Mouse (Mus musculus): Measurements from ENCODE around the gene Fancc. TPM values are rescaled to one million over a fixed set of nuclear protein-coding genes. Genes with fewer than 3 reads are reported as not detected.

The Fancc gene
- polyA plus RNA-seq (2012; rRNA removed), result 26.7 and 29.2 TPM in 2 replicates

GRCm38 (mm10) chr13:63496646-63497582, at the start of gene Fancc:
Gene Fancc (minus strand): TSS chr13:63497278.
- no peak for DNase-seq (ENCODE audit: low spot score)

GRCm38 (mm10) chr13:63545291-63545690, 48.2 kb upstream of the Fancc start:
- no peak for DNase-seq (ENCODE audit: low spot score)

- no peak for DNase-seq (ENCODE audit: low spot score)
Measured at GRCm38 (mm10) chr13:63544967-63545253, 47.8 kb upstream of the Fancc start.

DNA sequence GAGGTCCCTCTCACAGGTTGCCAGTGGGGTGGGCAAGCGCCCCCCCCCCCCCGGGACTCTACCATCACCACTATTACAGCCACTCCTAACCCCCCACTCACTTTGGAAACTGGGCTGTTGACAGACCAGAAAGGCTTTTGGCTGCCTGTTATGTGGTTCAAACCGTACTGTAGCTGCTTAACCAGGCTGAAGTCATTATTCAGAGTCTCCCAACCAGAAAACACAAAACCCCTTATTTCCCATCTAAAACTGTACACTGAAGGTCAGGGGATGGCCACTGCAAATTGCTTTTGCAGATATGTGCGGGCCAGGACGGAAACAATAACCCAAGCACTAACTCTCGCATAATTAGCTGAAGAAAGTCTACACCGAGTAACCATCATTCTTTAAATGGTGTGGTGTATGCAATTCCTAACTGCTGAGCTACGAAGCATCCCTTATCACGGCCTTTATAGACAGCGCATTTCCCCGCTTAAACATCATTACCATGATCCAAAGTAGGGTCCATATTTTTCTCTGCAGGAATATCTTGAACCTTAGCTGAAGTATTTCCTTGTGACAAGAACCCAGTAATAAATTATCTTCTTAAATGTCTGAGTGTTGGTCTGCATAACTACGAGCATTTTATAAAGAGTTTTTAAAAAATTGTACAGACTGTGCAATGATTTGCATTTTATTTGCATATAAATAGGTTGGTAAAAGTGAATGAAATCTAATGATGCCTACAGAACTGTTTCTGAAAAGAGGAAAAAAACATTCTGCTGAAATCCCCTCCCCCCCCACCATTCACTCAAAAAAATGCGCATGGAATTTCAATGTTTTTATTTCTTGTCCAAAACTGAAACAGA, 47.3 kb upstream of the Fancc start:
- DNase-seq (ENCODE audit: low spot score), result no peak

DNA sequence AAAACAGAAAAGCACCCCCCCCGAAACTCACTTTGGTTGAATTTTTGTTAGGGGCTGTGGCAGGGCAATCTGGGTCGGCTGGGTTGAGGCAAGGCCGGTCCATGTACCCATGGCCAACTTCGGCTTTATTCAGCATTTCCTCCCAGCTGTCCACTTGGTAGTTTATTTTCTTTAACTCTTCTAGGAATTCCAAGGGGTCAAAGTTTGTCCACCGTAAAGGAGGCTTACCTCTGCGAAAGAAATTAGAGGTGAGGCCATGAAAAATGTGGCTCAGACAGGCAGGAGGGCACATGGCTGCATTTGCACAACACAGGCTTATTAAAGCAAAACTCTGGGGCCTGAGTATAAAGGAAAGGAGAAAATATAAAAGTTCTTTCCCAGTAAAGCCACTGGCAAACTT, 46.4 kb upstream of the Fancc start:
- DNase-seq (ENCODE audit: low spot score), result no peak

DNA sequence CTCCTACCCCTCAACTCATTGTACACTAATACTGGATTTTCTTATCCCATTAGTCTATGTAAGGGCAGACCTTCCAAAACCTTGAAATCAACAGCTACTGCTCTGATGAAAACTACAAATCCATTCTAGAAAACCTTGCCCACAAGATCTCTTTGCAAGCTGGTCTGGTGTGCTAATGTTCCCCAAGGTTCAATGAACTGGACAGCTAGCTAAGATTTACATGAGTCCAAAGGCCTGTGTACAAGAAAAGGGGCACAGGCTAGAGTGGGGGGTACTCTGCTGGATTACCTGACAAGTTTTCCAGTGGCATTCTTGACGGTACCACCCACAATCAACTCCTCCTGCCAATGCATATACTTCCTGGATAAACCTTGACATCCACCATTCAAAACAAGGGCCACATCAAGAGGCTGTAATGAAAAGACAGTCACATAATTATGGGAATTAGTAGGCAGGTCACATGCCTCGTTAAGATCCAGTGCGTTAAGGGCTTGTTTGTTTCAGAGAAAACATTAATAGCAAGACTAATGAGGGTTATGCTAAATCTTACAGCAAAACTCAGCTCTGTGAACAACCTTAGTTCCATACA, 45.8 kb upstream of the Fancc start:
- DNase-seq (ENCODE audit: low spot score), result no peak

GRCm38 (mm10) chr13:63541510-63541909, 44.4 kb upstream of the Fancc start:
- no peak for DNase-seq (ENCODE audit: low spot score)

- no peak for DNase-seq (ENCODE audit: low spot score)
Measured at GRCm38 (mm10) chr13:63540584-63540983, 43.5 kb upstream of the Fancc start.

DNA sequence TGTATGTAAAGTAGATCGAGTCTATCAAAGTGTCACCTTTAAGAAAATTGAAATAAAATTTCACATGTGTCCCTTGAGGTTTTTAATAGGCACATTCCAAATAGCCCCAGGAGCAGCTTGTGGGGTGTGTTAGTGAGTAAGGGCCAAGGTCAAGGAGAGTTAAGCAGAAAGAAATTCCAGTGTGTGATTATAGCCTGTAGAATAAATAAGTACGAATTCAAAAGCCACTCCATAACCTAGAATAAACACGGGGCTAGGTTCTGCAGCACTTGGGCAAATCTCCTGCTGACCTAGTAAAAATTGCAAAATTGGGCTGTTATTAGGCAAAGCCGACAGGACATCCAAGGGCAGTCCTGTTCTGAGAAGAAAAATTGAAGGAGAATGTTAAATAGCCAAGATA, 37.9 kb upstream of the Fancc start:
- DNase-seq (ENCODE audit: low spot score), result no peak

- no peak for DNase-seq (ENCODE audit: low spot score)
Measured at GRCm38 (mm10) chr13:63530857-63531256, 33.8 kb upstream of the Fancc start.

DNA sequence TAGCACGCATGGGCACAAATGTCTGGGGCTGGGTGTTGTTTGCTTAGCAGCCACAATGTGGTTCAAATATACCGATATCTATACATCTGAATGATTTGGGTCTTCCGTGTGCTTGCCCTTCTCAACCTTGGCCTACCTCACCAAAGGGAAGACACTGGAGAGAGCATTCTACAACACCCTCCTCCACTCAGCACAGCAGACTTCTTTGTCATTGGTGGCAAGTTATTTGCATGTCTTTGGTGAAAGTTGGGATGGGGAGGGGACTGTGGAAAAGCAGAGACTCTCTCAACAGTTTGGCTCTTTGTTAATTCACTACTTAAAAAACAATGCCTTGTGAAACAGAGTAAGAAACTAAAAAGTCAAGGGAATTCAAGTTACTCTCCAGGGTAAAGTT, 33.3 kb upstream of the Fancc start:
- DNase-seq (ENCODE audit: low spot score), result no peak

DNA sequence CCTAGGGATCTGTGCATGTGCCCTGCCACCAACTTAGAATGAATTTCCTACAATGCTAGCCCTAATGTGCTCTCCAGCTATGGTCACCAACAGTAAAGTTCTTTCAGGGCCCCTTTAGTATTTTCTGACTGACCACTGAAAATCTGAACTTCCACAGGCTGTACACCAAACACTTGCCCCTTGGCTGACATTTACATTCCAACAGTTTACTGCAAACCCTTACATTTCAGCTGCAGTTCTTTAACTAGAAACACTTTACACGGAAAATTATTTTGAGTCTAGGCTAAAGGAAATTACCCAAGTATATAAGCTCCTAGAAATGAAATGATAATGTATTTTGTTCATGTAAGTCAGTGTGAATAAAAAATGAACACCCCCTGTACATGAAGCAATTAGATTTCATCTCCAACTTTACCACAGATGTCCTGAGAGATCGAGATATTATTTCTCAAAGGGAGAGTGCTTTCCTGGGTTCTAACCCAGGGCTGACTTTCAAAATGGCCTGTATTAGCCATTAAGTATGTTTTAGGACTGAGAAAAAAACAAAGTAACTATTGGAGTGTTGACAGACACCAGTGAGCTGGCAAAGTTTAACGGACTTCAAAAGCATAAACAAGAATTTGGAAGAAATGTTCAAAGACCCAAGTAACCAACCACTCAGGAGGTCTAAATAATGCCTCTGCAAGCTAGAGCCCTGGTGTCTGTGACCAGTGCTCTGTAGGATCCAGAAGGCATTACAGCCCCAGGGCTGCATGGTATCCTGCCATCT, 32.7 kb upstream of the Fancc start:
- DNase-seq (ENCODE audit: low spot score), result no peak

DNA sequence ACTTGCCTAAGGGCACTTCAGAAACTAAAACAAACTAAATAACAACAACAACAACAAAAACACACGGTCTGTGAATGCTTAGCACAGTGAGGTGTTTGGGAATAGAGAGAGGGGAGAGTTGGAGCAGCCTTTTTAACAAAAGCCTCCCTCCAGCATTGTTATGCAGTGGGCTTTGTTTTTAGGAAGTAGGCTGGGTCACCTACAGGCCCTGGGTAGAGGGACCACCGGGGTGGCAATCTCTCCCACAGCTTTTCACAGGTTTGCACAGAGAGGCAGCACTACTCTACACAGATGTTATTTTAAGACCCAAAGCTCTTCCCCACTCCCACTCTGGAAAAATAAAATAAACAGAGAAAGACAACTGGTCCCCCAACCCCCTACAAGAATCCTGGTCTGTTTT, 31.8 kb upstream of the Fancc start:
- no peak for DNase-seq (ENCODE audit: low spot score)

GRCm38 (mm10) chr13:63528164-63528675, 31.1 kb upstream of the Fancc start:
- DNase-seq (ENCODE audit: low spot score), result no peak

DNA sequence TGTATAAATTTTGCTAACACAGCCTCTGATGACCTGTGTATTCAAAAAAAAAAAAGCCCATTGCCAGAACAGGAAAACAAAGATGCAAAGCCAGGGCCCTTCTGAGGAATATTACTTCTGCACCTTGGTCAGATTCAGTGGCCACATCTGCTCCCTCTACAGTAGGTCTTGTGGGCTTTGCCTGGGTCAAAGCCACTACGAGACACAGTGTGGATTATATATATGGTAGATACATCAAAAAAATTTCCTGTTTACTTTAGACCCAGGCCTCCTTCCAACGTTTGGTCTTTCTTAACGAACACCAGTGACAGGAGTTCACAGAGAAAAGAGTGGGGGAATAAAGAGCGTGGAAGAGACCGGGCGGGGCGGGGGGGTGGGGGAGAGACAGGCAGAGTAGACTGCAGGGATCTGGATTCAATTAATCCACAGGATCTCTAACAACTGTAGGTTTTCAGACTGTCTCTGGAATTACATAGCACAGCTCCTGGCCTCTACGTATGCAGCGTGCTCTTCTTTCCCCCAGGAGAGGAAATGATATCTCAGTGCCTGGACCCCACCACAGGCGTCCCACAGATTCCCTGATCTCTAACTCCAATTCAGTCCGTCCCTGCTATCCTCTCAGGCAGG, 28.6 kb upstream of the Fancc start:
- DNase-seq (ENCODE audit: low spot score), result no peak

- no peak for DNase-seq (ENCODE audit: low spot score)
Measured at GRCm38 (mm10) chr13:63524608-63525570, 27.8 kb upstream of the Fancc start.

- DNase-seq (ENCODE audit: low spot score), result no peak
Measured at GRCm38 (mm10) chr13:63524061-63524460, 27.0 kb upstream of the Fancc start.

DNA sequence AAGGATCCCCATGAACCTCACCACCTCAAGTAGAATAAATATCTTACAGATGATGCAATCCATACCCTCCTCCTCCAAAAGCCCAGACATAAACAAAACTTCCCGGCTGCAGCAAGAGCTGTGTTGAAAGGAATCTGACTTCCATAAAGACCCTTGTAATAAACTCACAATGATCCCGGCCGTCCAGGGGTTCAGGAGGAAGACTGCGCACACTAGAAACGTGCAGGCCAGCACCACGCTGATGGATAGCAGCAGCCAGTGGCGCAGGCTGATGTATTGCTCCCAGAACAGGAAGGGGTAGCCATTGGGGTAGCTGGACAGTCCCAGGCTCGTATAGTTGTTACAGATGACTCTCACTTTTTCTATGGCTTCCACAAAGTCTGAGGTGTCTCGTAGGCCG, 25.8 kb upstream of the Fancc start:
- no peak for DNase-seq (ENCODE audit: low spot score)

GRCm38 (mm10) chr13:63520110-63520509, 23.0 kb upstream of the Fancc start:
- DNase-seq (ENCODE audit: low spot score), result no peak

- DNase-seq (ENCODE audit: low spot score), result no peak
Measured at GRCm38 (mm10) chr13:63516535-63516934, 19.5 kb upstream of the Fancc start.

Data from urinary bladder, adult 2 months (tissue).